Mouse (Mus musculus): Measurements from ENCODE around the gene Ttc28.

DNA sequence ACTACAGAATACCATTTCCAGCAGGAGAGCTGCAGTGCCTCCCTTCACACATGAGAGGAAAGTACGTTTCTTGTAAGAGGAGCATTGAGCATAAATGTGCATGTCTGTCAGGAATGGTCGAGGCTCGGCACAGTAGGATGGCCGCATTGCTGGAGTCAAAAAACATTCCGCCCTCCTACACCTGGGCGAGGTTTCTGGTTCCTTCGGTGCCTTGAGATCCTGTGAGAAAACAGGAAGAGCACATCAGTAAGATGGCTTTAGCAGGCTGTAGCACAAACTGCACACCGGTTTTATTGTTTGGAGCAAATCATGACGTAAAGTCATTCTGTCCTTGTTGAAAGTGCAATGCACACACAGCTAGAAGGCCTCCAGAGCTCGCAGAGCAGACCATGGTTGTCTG, 235.0 kb downstream of the Ttc28 start:
- TF ChIP-seq POLR2A (IDR thresholded peaks at IDR 0.05; ENCODE audit: borderline replicate concordance, control insufficient read depth, low read depth, low read length) = no peak
- TF ChIP-seq CTCF (IDR thresholded peaks at IDR 0.05; ENCODE audit: control insufficient read depth, insufficient read depth, low read length) = no peak
